Mouse (Mus musculus) kidney, postnatal 0 days (tissue): Measurements from ENCODE around the gene Olfr1183. TPM values are rescaled to one million over a fixed set of nuclear protein-coding genes. Genes with fewer than 3 reads are reported as not detected.
"Not testable (repeated sequence)": the region's sequence is repeated elsewhere in the genome, so short reads cannot be mapped to it uniquely, and the experiment has no call there.

Experiments used
- ATAC-seq: fragments of 200-750 bp; cut with Nextera tagmentation; replicated peaks from 2 replicates; pipeline ENCODE4 v1.8.0; 2017; ENCODE audit warnings: low read depth, moderate number of reproducible peaks, moderate TSS enrichment, moderate library complexity; ENCODE audit not compliant: low FRiP score
- DNase-seq: peaks from one replicate; pipeline ENCODE4 v3.0.0-alpha.2; 2016; ENCODE audit warnings: low spot score
- H3K27ac ChIP-seq: fragments of 300-500 bp; sonication (generic); 2 replicates; pipeline ENCODE4 v1.5.1; 2014; ENCODE audit warnings: mild to moderate bottlenecking
- H3K27me3 ChIP-seq: fragments of 300-500 bp; sonication (generic); 2 replicates; pipeline ENCODE4 v1.6.1; 2014; ENCODE audit warnings: low read length, mixed read lengths; ENCODE audit not compliant: insufficient read depth
- H3K36me3 ChIP-seq: fragments of 300-500 bp; sonication (generic); 2 replicates; pipeline ENCODE4 v1.6.1; 2014; ENCODE audit warnings: low read length, mixed read lengths; ENCODE audit not compliant: insufficient read depth
- H3K4me1 ChIP-seq: fragments of 300-500 bp; sonication (generic); replicated peaks from 2 replicates; pipeline ENCODE4 v1.6.1; 2014; ENCODE audit warnings: antibody characterized with exemption, low read length, mixed read lengths; ENCODE audit not compliant: insufficient read depth
- H3K4me2 ChIP-seq: fragments of 300-500 bp; sonication (generic); 2 replicates; pipeline ENCODE4 v1.6.1; 2014; ENCODE audit warnings: mild to moderate bottlenecking, low read length, moderate library complexity, mixed read lengths
- H3K4me3 ChIP-seq: fragments of 300-500 bp; sonication (generic); replicated peaks from 2 replicates; pipeline ENCODE4 v1.5.1; 2014; ENCODE audit warnings: low read depth, low read length
- H3K9ac ChIP-seq: fragments of 300-500 bp; sonication (generic); 2 replicates; pipeline ENCODE4 v1.6.1; 2014; ENCODE audit warnings: low read depth, low read length
- H3K9me3 ChIP-seq: fragments of 300-500 bp; sonication (generic); replicated peaks from 2 replicates; pipeline ENCODE4 v1.6.1; 2016; ENCODE audit warnings: low read length, inconsistent platforms, mixed read lengths
- CTCF ChIP-seq: IDR thresholded peaks from 2 replicates; pipeline ENCODE4 v1.5.1; 2016; ENCODE audit warnings: antibody characterized with exemption, low read depth, mild to moderate bottlenecking, moderate library complexity
- WGBS: fragments of 180-500 bp; shearing (Covaris S2); extraction: QIAGEN DNeasy Blood & Tissue Kit; methylation state at CpG from one replicate; pipeline ENCODE4 v1.1.7; 2014; 5-methylcytosine and 5-hydroxymethylcytosine counted together
- polyA plus RNA-seq: library from polyadenylated mRNA; unstranded; fragments of >200 nt; fragmentation: Nextera tagmentation; extraction: Ambion mirVana; gene quantifications from 2 replicates; pipeline ENCODE4 v1.2.1, GENCODE M21; 2015

Gene Olfr1183
- polyA plus RNA-seq: not detected in 2 replicates

DNA sequence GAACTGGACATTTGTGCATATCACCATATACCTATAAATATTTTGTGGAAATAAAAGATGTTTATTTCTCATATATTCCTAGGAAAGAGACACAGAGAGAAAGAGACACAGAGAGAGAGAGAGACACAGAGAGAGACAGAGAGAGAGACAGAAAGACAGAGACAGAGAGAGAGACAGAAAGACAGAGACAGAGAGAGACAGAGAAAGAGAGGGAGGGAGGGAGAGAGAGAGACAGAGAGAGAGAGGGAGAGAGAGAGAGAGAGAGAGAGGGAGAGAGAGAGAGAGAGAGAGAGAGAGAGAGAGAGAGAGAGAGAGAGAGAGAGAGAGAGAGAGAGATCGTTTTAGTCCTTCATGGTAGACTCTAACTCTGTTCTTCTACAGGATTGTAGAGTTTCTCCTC, at the start of gene Olfr1183:
Gene Olfr1183, plus strand, starts transcription at position 301 of the 400 bp plus-strand sequence.
- H3K4me1 ChIP-seq, DNase-seq, H3K9me3 ChIP-seq, H3K9ac ChIP-seq, H3K27ac ChIP-seq, H3K4me3 ChIP-seq, H3K27me3 ChIP-seq, H3K4me2 ChIP-seq, ATAC-seq, H3K36me3 ChIP-seq: not testable (repeated sequence)
- WGBS: 88% methylated on average over 1 of the region's 1 CpGs

- no peaks in the 10 kb centered on the region for H3K9me3 ChIP-seq
- WGBS: 85% methylated on average over 3 of the region's 3 CpGs
- H3K9ac ChIP-seq: no peak within 1 kb of the TSS
- no peaks in the 10 kb centered on the region for H3K4me1 ChIP-seq
- ATAC-seq (no peak), DNase-seq (no peak)
- no peak within 1 kb of the TSS for H3K27ac ChIP-seq
- no peak within 1 kb of the TSS for H3K4me3 ChIP-seq
- no peaks in the 10 kb centered on the region for H3K36me3 ChIP-seq
- no peaks in the 10 kb centered on the region for H3K27me3 ChIP-seq
- no peak within 1 kb of the TSS for H3K4me2 ChIP-seq
- no peak for TF ChIP-seq CTCF
Measured at GRCm38 (mm10) chr2:88406353-88406752, 48.3 kb upstream of the Olfr1183 start, which contains the start of gene Olfr1179. Gene Olfr1179, minus strand, starts transcription at chr2:88406453.

GRCm38 (mm10) chr2:88419051-88419450, 35.6 kb upstream of the Olfr1183 start, which contains the start of gene Olfr1180:
Gene Olfr1180, minus strand, starts transcription at chr2:88419151.
- Histone ChIP-seq H3K4me1 (no peaks in the 10 kb centered on the region), H3K9ac (no peak within 1 kb of the TSS), H3K27me3 (no peaks in the 10 kb centered on the region), H3K27ac (no peak within 1 kb of the TSS), H3K4me3 (no peak within 1 kb of the TSS), H3K4me2 (no peak within 1 kb of the TSS), H3K36me3 (no peaks in the 10 kb centered on the region), H3K9me3 (no peaks in the 10 kb centered on the region)
- DNase-seq (no peak), ATAC-seq (no peak)
- TF ChIP-seq CTCF: no peak
- 63% methylated on average over 2 of the region's 2 CpGs for whole genome bisulfite sequencing

- Histone ChIP-seq H3K4me1 (no peaks in the 10 kb centered on the region), H3K4me2 (no peak within 1 kb of the TSS), H3K9me3 (no peaks in the 10 kb centered on the region), H3K9ac (no peak within 1 kb of the TSS), H3K27me3 (no peaks in the 10 kb centered on the region), H3K36me3 (no peaks in the 10 kb centered on the region), H3K27ac (no peak within 1 kb of the TSS), H3K4me3 (no peak within 1 kb of the TSS)
- ATAC-seq (no peak), DNase-seq (no peak)
- TF ChIP-seq CTCF: no peak
- 84% methylated on average over 1 of the region's 1 CpGs for WGBS
Measured at GRCm38 (mm10) chr2:88426071-88426470, 28.6 kb upstream of the Olfr1183 start, which contains the start of gene Olfr1181. Gene Olfr1181, minus strand, starts transcription at chr2:88426171.

GRCm38 (mm10) chr2:88449031-88449430, 5.6 kb upstream of the Olfr1183 start, which contains the start of gene Gm13757:
Gene Gm13757, minus strand, starts transcription at chr2:88449131.
- Histone ChIP-seq H3K4me1 (no peaks in the 10 kb centered on the region), H3K27ac (no peak within 1 kb of the TSS), H3K4me2 (no peak within 1 kb of the TSS), H3K27me3 (no peaks in the 10 kb centered on the region), H3K9me3 (no peaks in the 10 kb centered on the region), H3K36me3 (no peaks in the 10 kb centered on the region), H3K4me3 (no peak within 1 kb of the TSS), H3K9ac (no peak within 1 kb of the TSS)
- no peak for TF ChIP-seq CTCF
- no peak for ATAC-seq
- no peak for DNase-seq
- WGBS: 95% methylated on average over 1 of the region's 1 CpGs

DNA sequence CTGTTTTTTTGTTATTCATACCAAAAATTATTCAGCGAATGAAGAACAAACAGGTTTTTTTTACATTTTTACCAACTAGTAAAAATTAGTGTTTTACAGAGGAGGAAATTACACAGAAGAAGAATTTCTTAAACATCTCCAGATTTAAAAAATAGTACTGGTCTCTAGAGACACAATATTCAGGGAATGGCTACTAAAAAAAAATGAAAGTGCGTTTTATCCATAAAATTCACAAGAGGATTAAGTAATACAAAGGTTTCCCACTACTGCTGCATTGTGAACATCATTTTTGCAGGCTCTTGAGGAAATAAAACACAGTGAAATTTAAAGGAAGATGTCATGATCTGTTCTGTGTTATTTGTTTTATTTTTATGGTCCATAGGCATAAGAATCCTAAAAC, 28.6 kb downstream of the Olfr1183 start, which contains the start of gene Olfr1184:
Gene Olfr1184, plus strand, starts transcription at position 301 of the 400 bp plus-strand sequence.
- 90% methylated on average over 2 of the region's 2 CpGs for WGBS
- H3K9me3 ChIP-seq: no peaks in the 10 kb centered on the region
- H3K27ac ChIP-seq: no peak within 1 kb of the TSS
- DNase-seq (no peak), ATAC-seq (no peak)
- H3K4me2 ChIP-seq: no peak within 1 kb of the TSS
- H3K4me1 ChIP-seq: no peaks in the 10 kb centered on the region
- H3K27me3 ChIP-seq: no peaks in the 10 kb centered on the region
- H3K36me3 ChIP-seq: no peaks in the 10 kb centered on the region
- no peak within 1 kb of the TSS for H3K4me3 ChIP-seq
- H3K9ac ChIP-seq: no peak within 1 kb of the TSS
- no peak for TF ChIP-seq CTCF

DNA sequence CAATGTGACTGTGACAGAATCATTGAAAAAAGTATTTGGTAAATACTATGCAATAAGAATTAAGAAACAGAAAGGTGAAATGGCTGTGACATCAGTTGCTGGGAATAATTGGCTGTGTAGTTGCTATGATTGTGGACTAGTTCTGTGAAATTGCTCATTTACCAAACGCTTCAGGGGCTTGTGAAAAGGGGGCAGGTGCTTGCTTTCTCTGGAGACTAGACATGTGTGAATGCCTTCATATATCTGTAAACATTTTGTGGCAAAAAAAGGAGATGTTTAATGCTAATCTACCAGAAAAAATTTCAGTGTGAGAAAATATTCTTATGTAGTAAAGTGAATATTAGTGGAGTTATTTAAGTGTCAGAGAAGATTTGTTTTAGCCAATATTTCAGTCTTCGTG, 38.4 kb downstream of the Olfr1183 start, which contains the start of gene Olfr1185-ps1:
Gene Olfr1185-ps1, plus strand, starts transcription at position 301 of the 400 bp plus-strand sequence.
- no peaks in the 10 kb centered on the region for H3K9me3 ChIP-seq
- DNase-seq (no peak), ATAC-seq (no peak)
- no peak for TF ChIP-seq CTCF
- 65% methylated on average over 2 of the region's 2 CpGs for WGBS
- no peak within 1 kb of the TSS for H3K9ac ChIP-seq
- H3K4me2 ChIP-seq: no peak within 1 kb of the TSS
- no peaks in the 10 kb centered on the region for H3K36me3 ChIP-seq
- no peak within 1 kb of the TSS for H3K4me3 ChIP-seq
- no peaks in the 10 kb centered on the region for H3K4me1 ChIP-seq
- no peak within 1 kb of the TSS for H3K27ac ChIP-seq
- H3K27me3 ChIP-seq: no peaks in the 10 kb centered on the region
